Mouse (Mus musculus): ENCODE measurements around the gene 4930402F06Rik.

Gene 4930402F06Rik

DNA sequence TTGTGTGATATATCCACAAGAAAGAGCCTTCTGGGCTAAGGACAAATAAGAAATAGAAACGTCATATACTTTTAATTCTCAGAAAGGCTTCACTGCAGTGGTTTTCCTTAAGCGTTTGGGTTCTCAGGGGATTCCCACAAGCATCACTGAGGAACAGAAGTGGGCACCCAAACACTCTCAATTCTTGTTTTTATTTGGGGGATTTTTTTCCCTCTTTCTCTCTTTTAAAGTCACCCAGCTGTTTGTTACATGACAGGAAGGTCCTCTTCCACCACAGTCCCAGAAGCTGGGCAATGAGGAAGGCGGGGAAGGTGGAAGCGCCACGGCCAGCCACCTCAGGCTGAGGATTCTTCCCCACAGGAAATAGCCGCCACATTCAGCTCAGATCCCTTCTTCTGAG is 19.5 kb upstream of the 4930402F06Rik start:
- DNase-seq: no peak

DNA sequence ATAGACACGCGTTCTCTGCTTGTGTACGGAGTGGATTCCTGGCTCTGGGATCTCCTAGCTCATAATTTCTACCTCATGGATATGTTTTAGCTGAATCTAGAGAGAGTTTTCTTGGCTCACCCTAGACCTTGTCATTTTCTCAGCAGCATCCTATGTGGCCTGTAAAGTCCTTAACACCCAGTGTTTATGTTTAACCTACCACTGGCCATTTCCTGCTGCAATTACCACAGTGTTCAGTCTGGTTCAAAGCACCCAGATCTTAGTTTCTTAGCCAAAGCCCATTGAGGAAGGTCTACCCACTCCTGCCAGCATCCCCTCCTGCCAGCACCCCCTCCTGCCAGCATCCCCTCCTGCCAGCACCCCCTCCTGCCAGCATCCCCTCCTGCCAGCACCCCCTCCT is 15.8 kb upstream of the 4930402F06Rik start:
- DNase-seq: no peak

DNA sequence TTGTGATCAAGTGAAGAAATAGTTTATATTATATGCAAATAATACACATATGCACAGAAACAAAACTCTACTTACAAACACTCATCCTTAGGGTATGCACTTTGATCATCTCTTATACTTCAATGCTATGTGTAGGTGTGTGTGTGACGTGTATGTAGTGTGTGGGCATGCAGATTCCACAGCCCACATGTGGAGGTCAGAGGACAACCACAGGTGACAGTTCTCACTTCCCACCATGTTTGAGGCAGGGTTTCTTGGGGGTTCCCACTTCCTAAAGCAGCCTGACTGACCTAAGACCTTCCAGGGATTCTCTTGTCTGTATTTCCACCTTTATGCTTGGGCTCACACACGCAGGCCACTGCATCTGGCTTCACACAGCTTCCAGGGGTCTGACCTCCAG is 15.3 kb upstream of the 4930402F06Rik start:
- DNase-seq: no peak

DNA sequence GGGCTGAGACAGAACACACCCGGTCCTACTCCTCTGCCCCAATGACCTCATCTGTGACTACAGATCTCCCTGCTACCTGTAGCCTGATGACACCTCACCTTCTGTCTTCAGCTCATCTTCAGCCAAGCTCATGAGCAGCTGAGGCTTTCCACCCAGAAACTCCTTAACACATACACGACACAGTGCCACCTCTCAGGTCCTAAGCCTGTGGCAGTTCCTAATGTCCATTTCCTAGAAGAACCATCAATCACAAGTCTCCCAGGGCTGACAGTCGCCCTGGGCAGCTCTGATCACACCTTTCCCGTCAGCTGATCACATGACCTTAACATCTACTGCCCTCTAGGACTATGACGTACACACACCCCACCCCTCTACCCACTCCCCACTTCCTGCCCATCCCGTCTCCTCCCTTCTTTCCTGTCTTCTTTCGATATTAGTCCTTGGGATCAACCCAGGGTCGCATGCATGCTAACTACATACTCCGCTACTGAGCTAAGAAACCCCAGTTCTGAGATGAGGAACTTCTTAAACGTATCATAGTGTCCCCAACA is 14.7 kb upstream of the 4930402F06Rik start:
- DNase-seq: no peak

DNA sequence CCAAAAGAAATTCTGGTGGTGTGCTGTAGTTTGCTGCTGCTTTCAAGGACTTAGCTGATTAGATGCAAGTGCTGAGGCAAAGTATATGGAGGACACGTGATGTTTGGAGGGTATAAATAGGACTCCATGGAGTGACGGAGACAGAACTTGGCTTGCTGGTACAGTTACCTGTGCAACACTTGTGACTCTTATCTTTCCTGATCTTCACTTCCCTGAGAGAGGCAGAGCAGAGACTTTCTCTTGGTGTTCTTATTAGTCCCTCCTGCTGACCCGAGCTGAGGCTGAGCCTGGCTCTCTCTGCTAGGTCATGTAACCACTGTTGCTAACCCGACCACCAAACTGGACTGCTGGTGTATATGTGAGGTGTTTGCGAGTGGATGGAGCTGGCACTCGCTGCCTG is 12.5 kb upstream of the 4930402F06Rik start:
- no peak for DNase-seq

DNA sequence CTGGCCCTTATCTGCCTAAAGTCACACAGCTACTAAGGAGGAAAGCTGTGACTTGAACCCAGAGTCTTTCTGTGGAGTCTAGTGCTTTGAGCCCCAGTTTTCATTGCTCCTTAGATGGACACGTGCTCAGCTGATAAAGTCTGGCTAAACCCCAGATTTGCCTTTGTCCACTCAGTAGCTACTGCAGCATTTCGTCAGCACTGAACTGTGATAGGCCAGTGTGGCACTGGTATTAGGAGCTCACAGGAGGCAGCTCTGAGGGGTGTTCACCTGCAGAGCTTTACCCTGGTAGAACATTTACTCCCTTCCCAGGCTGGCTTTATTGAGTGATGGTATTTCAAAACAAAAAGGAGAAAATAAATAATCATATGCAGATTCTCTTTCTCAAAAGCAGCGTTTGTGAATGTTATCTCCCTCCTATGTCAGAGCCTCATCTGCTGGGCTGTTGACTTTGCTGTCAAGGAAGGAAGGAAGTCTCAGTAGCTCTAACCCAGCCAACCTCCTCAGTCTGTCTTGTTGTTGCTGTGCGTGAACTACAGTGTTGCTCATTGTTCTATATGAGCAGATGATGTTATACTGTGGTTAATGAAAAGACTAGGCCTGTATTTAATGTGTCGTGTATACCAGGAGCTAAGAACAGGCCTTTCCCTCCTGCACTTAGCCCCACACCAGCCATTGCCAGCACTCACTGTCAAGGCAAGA is 11.6 kb upstream of the 4930402F06Rik start:
- no peak for DNase-seq

DNA sequence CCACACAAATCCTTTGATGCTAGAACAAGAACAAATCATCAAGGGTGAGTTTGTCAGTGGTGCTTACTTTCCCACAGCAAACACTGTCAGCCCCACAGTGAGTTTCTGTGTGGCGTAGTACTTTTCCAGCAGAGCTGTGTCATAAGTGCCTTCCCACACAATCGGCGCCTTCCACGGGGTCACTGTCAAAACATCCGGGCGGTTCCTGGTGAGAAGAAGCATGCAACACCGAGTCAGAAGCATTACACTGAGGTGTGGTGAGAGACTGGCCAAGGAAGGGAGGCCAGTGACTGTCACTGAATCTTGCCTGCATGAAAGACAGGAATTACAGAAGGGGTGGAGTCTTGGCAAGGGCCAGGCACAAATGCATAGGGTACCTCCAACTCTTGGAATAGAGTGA is 10.9 kb upstream of the 4930402F06Rik start:
- DNase-seq: no peak

DNA sequence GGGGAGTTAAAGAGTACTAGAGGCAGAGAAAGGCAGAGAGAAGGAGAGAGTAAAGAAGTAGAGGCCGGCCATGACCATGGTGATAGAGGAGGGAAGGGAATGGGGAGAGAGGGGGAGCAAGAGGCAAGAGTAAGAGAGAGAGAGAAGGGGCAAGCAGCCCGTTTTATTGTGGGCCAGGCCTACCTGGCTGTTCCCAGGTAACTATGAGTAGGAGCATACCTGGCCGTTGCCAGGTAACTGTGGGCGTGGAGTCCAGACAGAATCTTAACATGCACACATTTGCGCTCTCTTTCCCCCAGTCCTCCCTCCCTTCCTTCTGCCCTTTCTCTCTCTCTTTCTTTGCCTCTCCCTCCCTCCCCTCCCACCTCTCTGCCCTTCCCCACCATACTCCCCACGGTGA is 10.3 kb upstream of the 4930402F06Rik start:
- no peak for DNase-seq

DNA sequence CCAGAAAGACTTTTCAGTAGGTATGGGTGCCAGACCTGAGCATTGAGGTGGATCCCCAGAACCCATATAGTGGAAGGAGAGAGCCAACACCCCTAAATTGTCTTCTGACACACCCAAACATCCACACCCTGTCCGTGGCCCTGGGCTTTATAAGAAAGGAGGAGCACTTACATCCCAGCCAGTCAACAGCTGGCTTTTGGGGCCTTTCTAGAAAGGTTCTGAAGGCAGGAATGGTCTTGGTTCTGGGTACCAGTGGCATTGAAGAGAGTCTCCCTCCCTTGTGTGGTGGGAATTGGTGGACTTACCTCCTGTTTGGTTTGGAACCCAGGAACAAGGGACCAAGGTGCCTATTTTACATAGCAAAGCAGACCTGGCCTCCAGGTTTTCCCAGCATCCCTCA is 9.6 kb upstream of the 4930402F06Rik start:
- no peak for DNase-seq

DNA sequence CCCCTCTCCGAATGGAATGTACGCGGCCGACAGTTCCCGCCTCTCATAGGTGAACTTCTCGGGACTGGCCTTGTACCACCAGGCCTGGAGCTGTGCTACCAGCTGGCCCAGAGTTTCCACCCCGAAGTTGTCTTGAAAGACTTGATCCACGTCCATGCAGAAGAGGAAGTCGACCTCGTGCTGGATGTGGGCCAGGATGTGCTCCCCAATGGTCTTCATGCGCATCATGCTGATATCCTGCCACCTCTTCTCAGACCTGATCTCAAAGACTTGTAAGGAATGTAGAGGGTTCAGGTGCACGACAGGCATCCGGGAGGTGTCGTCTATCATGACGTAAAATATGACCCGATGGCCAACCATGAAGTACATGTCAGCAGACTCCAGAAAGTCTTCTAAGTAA is 5.4 kb upstream of the 4930402F06Rik start:
- DNase-seq: no peak

DNA sequence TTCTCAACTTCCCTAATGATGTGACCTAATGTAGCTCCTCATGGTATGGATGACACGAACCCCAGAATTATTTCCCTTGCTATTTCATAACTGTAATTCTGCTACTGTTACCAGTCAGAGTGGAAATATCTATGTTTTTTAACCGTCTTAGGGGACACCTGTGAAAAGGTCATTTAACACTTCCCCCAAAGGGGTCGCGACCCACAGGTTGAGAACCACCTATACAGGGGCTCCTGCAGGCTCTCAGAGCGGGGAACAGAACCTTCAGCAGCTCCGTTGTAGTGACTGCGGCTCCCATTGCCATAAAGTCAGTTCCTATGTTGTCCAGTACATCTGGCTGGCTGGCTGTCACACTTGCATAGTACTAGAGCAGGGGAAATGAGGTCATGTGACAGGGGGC is 3.8 kb upstream of the 4930402F06Rik start:
- DNase-seq: no peak

DNA sequence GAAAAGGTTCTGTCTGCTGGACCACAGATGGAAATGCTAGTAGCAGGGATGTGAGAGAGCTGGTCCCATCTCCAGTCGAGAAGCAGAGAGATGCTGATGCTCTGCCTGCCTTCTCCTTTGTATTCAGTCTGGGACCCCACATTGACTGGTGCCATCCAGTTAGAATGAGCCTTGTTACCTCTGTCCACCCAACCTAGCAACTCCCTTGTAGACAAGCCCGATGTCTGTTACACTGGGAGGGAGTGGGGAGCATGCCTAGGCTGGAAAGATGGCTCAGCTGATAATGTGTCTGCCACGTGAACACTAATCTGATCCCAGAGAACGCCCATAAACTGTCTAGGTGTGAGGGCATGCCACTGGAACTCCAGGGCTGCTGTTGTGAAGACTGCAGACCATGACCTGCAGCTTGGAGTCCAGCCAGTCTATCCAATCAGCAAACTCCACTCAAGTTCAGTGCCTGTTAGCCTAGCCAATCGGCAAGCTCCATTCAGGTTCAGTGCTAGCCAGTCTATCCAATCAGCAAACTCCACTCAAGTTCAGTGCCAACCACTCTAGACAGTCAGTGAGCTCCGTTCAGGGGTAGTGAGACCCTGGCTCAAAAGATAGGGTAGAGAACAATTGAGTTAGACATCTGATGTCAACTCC is 1.3 kb upstream of the 4930402F06Rik start:
- DNase-seq: no peak

DNA sequence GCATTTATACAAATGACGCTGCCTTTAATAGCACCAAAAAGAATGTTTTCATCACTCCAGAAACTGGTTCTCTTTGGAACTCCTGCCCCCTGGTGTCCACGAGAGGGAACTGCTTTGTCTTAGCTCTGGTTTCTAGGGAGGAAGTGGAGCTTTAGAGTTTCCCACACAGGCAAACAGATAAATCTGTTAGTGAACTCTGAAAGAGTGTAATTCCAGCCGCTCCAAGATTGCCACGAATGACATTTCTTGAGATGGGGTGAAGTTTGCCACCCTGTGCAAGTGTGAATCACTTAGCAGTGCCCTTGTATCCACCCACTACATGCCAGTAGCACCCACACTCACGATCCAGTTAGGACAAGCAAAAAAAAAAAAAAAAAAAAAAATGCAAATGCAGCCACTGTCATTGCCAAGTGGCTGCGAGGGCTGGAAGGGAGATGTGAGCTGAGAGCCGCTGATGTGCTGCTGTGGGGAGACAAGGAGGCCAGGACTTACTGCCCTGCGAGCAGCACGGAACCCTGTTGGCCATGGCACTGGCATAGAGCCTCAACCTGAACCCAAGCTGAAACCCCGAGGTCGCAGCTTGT is 707 bp upstream of the 4930402F06Rik start:
- peak; percentile 21 to 45 for DNase-seq

DNA sequence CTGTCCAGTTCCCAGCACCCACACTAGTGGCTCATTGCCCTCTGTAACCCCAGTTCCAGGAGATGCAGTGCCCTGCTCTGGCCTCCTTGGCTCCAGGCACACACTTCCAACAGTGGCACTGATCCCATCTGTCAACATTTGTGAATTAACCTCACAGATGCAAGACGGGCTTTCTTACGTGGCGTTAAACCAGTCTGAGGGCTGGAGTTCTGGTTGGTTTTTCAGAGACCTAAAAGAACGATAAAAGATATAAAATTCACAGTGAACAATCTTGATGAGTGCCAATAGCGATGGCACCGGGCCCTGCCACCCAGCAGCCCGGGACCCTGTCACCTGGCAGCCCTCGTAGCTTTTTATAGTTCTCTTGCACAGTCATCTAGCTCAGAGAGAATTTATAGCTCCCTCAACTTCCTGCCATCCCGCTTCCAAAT is 11.5 kb downstream of the 4930402F06Rik start:
- no peak for DNase-seq

DNA sequence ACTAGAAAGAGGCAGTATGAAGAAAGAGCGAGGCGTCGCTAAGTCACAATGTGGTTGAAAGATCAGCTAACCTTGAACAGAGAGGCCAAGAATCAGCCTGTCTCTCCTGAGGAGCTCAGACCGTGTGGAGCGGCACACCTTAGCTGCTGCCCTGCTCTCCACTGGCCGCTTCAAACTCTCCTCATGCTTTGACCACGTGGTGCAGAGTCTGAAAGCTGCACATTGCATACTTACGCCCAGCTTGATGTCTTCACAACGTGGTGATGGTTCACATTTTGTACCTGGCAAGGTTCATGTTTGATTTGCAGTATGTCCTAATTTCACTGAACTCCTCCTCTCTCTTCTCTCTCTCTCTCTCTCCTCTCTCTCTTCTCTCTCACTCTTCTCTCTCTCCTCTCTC is 17.7 kb downstream of the 4930402F06Rik start:
- DNase-seq: no peak

DNA sequence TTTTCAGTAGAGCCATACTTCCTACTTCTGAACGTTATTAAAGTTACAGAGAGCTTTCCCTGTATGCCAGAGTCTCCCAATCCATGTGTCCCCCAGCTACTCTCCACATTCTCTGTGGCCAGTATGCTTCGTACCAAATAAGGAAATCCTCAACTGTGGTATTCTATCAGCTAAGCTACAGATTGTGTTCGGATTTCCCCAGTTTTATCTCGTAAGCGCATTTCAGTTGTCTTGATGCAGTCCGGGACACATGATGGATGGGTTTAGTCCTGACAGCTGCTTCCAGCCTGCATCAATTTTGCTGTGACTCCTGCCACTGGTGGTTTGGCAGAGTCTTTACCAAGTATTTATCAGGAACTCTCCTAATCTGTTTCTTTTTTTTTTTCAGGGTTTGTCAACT is 19.4 kb downstream of the 4930402F06Rik start:
- DNase-seq: no peak

DNA sequence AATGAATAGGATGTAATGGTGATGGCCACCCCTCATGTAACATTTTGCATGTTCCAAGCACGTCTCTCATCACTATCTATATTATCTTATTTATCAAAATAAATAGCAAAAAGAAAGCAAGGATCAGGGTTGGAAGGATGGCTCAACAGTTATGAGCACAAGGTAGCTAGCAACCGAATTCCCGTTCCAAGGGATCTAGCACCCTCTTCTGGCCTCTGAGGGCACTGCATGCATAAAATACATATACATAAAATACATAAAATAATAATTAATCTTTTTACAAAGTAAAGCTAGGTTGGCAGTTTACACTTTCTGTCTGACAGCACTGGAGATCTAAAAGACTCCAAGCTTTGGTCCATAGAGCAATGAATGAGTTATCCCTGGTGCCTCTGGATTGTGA is 24.0 kb downstream of the 4930402F06Rik start:
- no peak for DNase-seq

DNA sequence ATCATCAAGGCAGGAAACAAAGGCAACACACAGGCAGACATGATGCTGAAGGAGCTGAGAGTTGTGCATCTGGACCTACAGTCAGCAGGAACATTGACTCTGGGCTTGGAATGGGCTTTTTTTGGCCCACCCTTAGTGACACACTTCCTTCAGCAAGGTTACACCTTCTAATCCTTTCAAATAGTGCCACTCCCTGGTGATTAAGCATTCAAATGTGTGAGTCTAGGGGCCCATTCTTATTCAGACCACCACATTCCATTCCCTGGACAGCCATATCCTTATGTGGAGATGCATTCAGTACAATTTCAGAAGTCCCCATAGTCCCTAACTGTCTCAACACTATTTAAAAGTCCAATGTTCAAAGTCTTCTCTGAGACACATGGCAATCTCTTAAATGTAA is 26.3 kb downstream of the 4930402F06Rik start:
- DNase-seq: no peak

DNA sequence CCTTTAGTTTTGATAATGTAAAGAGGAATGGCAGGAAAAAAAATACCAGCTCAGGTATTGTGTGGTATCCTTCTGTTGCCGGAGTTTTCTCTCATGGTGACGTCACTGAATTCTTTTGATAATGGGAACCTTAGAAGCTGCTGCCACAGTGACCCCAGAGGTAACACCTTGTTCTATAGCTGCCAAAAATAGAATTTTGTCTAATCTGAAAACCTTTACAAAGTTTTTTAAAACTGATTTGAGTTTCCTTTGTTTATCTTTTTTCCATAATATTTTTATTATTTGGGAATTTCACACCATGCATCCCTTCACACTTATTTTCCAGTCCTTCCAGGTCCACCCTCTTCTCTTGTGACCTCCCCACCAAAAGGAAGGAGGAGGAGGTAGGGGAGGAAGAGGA is 29.3 kb downstream of the 4930402F06Rik start, which contains the start of gene 4930568D16Rik:
TSS of gene 4930568D16Rik (minus strand) at position 101 of the 400 bp plus-strand sequence.
- DNase-seq: no peak

DNA sequence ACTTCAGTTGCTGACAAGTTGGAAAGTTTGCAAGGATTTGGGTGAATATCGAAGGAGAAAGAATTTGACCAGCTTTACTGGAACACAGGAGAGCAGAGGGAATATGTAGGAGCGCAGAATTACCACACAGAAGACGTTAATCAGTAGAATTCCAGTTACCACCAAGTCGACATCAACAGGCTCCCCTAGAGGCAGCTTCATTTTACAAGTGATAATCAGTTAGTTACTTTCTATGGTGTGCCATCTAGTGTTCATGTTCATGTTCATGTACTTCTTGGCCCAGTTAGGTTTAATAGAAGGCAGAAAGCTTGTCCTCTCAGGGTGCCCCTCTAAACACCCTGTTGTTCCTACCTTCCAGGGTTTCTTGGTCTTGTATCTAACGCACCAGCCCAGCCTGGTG is 47.8 kb downstream of the 4930402F06Rik start:
- no peak for DNase-seq

DNA sequence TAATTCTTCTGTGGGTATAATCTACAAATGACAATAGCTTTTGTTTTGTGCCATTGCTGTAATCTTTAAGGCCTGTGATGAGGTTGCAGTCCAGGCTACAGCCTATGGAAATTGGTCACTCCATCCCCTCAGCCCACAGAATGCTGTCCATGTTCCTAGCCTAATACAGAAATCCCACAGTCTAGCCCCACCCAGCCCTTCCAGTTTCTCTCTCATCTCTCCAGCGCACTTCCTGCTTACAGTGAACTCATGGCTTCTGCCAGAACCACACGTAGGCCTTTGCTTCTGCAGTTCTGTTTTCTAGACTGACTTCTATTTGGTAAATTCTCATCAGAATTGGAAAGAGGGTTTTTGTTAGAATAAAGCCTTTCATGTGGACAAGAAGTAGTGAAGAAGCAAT is 51.0 kb downstream of the 4930402F06Rik start:
- DNase-seq: no peak

DNA sequence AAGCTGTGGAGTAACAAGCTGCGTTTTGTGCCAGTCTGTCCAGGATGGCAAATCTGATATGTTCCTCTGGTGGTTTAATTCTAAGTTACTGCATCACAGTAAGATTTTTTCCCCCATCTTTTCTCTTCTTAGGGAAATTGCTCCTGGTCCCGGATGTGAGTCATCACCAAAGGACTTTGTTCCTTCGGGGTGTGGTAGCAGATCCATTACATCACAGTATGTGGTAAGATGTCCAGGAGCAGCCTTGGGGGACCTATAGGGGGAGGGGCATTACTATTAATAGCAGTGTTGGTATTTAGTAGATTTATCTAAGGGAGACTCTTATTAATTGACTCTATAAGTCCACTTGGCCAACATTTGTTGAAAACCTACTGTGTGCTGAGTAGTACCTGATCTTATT is 54.4 kb downstream of the 4930402F06Rik start:
- no peak for DNase-seq

DNA sequence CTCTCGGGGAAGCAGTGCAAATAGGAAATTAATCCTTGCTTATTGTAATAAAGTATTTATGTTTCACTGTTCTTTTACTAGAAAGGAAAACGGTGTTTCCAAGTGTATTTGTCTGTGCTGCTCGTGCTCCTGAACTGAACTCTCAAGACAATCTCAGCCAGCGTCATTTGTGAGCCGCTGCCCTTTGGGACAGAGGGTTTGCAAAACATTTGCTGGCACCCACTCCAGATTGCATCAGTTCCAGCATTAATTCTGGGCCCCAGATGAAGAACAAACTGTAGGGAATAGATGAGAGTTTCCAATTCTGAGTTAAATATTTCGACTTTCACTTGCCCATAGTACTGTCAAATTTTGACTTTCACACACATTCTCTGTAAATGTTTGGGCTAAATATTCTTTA is 58.3 kb downstream of the 4930402F06Rik start:
- DNase-seq: no peak

DNA sequence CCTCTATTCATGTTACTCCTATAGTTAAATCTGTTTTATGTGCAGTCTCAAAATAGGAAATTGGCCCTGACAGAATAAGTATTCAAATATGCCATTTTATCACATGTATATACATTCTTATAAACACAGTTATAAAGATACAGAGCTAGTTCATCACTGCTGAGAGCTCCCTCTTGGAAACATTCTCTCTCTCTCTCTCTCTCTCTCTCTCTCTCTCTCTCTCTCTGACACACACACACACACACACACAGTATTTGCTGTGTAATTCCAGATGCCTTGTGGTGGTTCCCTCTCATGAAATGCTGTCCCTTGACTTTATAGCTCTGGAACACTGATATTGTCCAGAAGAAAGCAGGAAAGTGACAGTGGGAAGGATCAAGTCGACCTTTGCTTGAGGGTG is 58.9 kb downstream of the 4930402F06Rik start:
- DNase-seq: no peak
